Mouse (Mus musculus) lung, postnatal 10 days (tissue): ENCODE data around the gene Rpl38.

Experiments used
- DNase-seq: peaks from one replicate; pipeline ENCODE4 v3.0.0; 2021

Gene Rpl38

DNA sequence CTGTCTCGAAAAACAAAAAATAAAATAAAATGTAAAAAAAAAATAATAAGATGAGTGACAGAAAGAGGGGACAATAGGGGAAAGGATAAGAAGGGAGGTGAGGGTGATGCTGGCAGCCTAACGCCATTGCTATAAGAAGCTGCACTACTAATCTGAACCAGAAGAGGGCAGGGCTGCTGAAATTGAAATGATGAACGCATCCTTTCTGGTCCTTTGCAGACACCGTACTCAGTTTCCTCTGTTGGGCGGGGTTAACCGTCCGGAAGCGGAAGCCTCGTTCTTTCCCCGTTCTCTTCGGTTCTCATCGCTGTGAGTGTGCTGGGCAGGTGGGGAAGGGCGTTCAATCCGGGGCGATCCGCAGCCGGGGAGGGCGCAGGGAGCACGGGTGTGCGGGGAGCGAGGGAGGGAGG is at the start of gene Rpl38:
Gene Rpl38 (plus strand): TSS at position 224 of the 410 bp plus-strand sequence.
- DNase-seq: peak; percentile 97

DNA sequence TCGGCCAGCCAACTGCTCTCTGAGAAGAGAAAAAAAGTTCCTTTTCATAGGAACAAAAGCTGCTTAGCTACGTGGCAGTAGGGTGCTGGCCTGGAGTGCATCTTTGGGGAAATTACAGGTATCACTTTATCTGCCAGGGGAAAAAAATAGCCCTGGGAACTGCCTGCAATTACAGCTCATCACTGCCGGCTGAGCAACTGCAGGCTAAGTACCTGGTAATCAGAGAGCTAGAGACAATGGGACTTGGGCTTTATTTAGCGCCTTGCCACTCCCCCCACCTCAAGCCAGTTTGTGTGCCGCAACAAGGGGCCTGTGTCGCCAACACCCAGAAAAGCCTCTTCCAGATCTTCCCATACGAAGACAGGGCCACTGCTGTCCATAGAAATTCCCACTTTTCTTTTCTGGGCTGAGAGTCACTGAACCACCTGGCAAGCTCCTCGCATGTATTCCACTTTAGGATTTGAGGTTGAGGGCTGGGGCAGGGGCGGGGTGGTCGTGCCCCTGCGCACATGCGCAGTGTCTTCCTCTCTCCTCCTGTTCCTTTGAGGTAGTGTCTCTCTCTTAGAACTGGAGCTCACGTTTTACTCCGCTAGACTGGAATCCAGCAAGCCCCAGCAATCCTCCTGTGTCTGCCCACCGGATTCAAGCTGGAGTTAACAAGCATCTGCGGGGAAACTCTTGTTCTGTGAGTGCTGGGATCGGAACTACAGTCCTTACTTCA is 49.5 kb upstream of the Rpl38 start:
- DNase-seq: no peak

DNA sequence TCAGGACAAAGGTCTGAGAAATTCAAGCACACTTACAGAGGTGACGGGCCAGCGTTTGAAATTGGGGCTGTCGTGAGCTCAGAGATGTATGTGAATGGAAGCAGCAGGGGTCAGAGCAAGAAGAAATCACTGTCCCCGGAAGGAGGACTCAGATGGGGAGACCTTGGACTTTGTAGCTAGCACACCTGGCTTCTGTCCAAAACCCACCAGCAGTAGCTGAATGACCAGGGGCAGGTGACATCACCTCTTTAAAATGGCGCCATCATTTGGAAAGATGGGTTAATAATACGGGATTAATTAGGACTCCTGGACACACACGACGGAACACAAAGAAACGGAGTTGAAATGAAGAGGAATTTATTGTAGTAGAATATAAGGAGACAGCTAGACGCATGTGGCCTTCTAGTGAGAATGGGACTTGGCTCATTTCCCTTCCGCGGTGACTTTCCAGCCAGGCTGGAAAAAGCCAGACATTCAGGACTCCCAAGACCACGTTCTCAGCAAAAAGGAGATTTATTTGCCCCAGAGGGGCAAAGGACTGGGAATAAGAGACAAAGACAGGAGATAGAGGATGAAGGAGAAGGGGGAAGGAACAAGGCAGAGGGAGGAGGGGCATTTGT is 42.1 kb upstream of the Rpl38 start:
- DNase-seq: peak; percentile 22

- DNase-seq: no peak
Observed at GRCm38 (mm10) chr11:114627036-114627435, 41.3 kb upstream of the Rpl38 start.

DNA sequence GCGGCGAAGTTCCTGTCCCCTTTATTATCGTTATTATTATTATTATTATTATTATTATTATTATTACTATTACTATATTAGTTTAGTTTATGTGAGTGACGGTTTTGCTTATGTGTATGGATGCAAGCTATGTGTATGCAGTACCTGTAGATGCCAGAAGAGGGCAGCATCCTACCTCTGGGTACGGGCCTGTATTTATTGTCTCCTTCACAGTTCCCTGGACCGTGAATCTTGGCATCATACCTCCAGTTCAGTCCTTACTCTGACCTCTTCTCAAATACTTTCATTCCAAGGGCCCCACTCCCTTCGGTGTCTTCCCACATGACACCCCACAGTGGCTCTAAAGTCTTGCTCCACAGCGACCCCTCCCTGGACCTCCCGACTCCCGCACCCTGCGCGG is 40.3 kb upstream of the Rpl38 start:
- DNase-seq: no peak

- no peak for DNase-seq
Observed at GRCm38 (mm10) chr11:114630044-114630443, 38.3 kb upstream of the Rpl38 start.

- DNase-seq: no peak
Observed at GRCm38 (mm10) chr11:114632266-114632665, 36.1 kb upstream of the Rpl38 start.

- DNase-seq: peak; percentile 88
Observed at GRCm38 (mm10) chr11:114636292-114636691, 32.0 kb upstream of the Rpl38 start.

DNA sequence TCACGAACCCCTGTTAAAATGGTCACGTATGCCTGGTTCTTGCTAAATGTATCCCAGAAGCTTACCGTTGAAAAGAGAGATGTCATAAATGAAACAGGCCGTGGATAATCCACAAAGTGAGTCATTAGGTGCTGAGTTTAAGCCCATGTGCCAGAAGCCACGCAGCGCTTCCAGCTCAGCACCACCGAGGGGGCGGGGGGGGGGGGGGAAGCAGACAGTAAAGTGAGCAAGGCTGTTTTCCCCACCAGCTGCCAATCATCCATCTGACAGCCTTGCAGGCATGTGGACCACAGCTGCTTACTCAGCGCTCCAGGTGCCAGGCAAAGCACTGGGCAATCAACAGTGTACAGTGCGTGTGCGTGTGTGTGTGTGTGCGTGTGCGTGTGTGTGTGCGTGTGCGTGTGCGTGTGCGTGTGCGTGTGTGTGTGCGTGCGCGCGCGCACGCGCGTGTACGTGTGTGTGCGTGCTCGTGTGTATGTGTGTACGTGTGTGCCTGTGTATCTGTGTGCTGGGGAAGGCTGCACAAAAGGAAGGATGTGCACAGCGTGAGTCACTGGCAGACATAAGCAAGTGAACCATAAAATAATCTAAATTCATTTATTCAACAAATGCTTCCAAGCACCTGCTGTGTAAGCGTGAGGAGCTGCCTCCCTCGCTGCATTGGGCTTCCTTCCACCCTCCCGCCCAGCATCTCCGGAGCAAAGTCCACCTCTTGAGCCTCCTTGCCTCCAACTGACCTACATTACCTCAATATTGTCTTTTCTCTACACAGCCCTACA is 31.4 kb upstream of the Rpl38 start:
- DNase-seq: no peak

GRCm38 (mm10) chr11:114638647-114639290 is 29.6 kb upstream of the Rpl38 start:
- DNase-seq: no peak

DNA sequence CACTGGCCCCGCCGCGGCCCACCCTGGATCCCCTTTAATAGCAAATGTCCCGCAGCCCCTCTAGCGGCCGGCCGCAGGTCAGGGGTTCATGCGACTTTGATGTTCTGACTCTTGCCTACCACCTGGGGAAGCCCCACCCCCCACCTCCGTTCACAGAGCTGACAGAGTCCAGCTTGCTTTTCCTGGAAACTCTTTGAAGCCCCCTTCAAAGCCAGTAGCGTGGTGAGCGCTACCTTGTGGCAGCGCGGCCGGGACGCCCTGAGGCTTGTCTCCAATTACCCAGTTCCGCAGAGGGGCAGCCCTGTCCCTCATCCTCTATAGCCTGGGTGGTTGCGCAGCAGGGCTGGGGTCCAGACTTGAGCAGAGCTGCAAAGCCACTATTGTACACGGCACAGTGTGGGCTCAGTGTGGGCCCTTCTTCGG is 28.6 kb upstream of the Rpl38 start:
- no peak for DNase-seq

- DNase-seq: no peak
Observed at GRCm38 (mm10) chr11:114640658-114641057, 27.7 kb upstream of the Rpl38 start.

- no peak for DNase-seq
Observed at GRCm38 (mm10) chr11:114641136-114641535, 27.2 kb upstream of the Rpl38 start.

DNA sequence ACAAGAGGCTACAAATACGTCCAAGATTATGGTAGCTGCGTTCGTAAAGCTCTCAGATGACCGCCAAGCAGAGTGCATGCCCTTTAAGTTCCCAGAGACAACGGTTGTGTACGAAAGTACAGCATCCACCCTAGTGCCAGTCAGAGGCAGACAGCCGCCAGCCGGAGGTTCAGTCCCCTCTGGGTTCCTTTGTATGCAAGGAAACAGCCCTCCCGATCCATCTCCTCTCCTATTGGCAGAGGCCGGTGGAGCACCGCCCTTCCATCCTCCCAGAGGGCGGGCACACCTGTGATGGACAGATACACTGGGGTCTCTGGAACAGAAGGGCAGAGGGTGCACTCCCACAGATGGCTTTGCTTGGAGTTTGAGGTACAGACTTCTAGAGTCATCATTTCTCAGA is 26.1 kb upstream of the Rpl38 start:
- DNase-seq: no peak

DNA sequence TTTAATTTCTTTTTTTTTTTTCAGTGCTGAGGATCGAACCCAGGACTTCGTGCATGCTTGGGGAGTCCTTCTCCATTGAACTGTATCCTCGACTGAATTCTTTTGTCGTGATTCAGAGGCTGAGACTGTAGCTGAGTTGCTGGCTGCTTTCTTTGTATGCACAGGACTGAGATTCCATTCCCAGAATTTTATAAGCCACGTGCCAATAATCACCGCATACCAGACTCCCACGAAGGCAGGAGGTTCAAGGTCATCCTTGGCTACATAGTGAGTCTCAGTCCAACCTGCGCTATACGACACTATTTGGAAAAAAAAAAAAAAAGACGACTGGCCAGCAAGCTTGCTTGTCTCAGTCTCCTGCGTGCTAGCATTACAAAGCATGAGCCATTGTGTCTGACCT is 25.4 kb upstream of the Rpl38 start:
- DNase-seq: no peak

- no peak for DNase-seq
Observed at GRCm38 (mm10) chr11:114644122-114644521, 24.2 kb upstream of the Rpl38 start.

- no peak for DNase-seq
Observed at GRCm38 (mm10) chr11:114649510-114649909, 18.8 kb upstream of the Rpl38 start.

GRCm38 (mm10) chr11:114652531-114652930 is 15.8 kb upstream of the Rpl38 start:
- peak; percentile 43 for DNase-seq

- DNase-seq: no peak
Observed at GRCm38 (mm10) chr11:114653664-114654063, 14.7 kb upstream of the Rpl38 start.

DNA sequence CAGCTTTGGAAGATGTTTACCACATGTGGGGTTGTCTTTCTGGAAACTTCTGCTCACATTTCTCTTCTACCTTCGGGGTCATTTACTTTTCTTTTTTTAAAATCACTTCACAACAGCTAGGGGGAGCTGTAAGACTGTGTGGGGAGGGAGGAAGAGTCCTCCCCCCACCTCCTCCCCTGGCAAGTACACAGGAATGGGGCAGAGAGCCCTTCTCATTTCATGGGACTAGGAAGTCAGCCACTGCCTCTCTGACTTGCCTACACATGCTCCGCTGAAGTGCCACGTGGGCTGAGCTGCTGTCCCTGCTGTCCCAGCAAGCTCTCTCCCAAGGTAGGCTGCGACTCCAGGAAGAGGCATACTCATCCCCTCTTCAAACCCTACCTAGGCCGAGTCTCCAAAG is 13.8 kb upstream of the Rpl38 start:
- DNase-seq: no peak

DNA sequence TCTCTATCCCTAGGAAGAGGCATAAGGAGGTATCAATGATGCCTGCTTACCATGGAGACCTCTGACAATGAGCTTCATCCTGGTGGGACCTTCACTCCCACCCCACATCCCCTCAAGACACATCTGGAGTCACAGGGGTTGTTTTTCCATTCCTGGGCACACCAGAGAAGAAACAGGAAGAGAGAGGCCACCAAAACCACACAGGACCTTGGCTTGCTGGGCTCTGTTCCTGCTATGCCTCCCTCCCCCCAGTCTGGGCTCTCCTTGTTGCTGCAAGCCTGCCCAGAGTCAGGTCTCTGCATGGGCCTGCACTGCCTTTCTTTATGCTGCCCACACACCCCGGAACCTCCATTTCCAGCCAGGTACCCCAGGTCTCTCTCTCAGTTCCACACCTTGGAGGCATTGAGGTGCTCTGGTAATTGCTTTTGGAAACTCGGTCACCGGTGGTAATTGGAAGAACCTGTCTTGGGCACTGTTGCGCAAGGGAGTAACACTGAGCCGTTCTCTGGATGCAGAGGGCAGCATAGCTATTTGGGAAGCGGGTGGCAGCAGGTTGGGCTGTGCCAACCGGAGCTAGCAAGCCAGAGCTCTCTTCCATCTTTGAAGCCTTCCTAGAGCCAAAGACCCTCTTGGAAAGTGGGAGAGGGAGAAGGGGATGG is 12.8 kb upstream of the Rpl38 start:
- DNase-seq: no peak

- no peak for DNase-seq
Observed at GRCm38 (mm10) chr11:114656994-114657644, 11.2 kb upstream of the Rpl38 start.
